Mouse (Mus musculus): ENCODE measurements around the gene Fmr1nb.

DNA sequence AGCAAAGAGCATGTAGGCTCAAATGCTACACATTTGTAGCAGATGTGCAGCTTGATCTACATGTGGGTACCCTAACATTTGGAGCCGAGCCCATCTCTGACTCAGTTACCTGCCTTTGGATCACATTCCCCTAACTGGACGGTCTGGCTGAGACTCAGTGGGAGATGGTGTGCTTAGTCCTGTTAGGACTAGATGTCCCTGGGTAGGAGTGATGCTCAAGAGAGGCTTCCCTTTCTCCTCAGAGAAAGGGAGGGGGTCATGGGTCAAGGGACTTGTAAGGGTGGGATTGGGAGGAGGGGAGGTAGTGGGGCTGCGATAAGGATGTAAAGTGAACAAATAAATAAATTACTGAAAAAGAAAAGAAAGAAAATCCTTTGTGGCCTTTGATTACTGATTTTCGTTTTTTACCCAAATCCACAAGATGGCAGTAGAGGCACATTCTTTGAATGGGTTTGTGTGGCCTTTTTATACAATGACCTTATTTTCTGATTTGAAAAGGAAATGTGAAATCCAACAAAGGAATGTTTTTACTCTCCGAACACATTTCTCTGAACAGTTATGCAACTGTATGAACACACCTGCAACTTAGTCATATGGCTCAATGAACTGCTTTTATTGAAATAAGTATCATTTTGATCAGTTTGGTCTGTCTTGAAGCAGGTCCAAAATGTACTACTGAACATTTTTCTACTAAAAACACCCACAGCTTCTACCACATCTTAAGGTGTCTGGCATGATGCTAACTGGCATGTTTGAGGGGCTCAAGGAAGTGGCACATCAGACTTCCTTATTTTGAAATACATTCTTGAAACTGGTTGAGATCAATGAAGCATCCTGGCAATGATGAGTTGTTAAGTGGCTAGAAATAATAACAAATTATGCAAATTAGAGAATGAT lies 78.2 kb downstream of the Fmr1nb start:
- no peak for TF ChIP-seq CTCF (IDR thresholded peaks at IDR 0.05; ENCODE audit: borderline replicate concordance, extremely low read depth, insufficient read depth, insufficient read length)
- TF ChIP-seq POLR2A (IDR thresholded peaks at IDR 0.05; ENCODE audit: borderline replicate concordance, extremely low read depth, insufficient read depth, insufficient read length, poor library complexity, severe bottlenecking), result no peak
